Mouse (Mus musculus) CH12.LX (cell line): ENCODE results near the gene Ifi209.

Experiments
- CHD2 ChIP-seq: IDR thresholded peaks from 2 replicates; pipeline ENCODE4 v1.6.1; 2011; ENCODE audit warnings: low read length, improper control_type of control experiment
- CTCF ChIP-seq, 2 experiments: IDR thresholded peaks in 1 of 2; conservative IDR thresholded peaks in 1 of 2; 2 replicates each; pipeline ENCODE4 v1.5.1; 2011 to 2012; ENCODE audit warnings: low read depth in 2 of 2, low read length in 2 of 2, improper control_type of control experiment in 1 of 2, inconsistent platforms in 1 of 2, mild to moderate bottlenecking in 1 of 2, moderate library complexity in 1 of 2
- EP300 ChIP-seq: IDR thresholded peaks from 2 replicates; pipeline ENCODE4 v1.6.1; 2011; ENCODE audit warnings: low read length, improper control_type of control experiment
- KAT2A ChIP-seq: IDR thresholded peaks from 2 replicates; pipeline ENCODE4 v1.6.1; 2012; ENCODE audit warnings: low read length, improper control_type of control experiment, inconsistent platforms; ENCODE audit not compliant: insufficient replicate concordance
- MAFK ChIP-seq: IDR thresholded peaks from 2 replicates; pipeline ENCODE4 v1.6.1; 2011; ENCODE audit warnings: low read length, improper control_type of control experiment; ENCODE audit not compliant: insufficient replicate concordance
- POLR2A ChIP-seq: IDR thresholded peaks from 2 replicates; pipeline ENCODE4 v1.6.1; 2011; ENCODE audit warnings: low read depth, mild to moderate bottlenecking, improper control_type of control experiment, low read length
- POLR2AphosphoS2 ChIP-seq: IDR thresholded peaks from 2 replicates; pipeline ENCODE4 v1.6.1; 2011; ENCODE audit warnings: low read depth, low read length, improper control_type of control experiment
- ZNF384 ChIP-seq: IDR thresholded peaks from 2 replicates; pipeline ENCODE4 v1.6.1; 2012; ENCODE audit warnings: low read depth, low read length, improper control_type of control experiment, inconsistent platforms

GRCm38 (mm10) chr1:173626686-173627085 is 4.0 kb upstream of the Ifi209 start:
- TF ChIP-seq POLR2A: no peak
- TF ChIP-seq CTCF (conservative IDR thresholded peaks at IDR 0.05 in 1 of 2, IDR thresholded peaks at IDR 0.05 in 1 of 2; ENCODE audit: low read depth in 2 of 2, low read length in 2 of 2): no peak
- TF ChIP-seq KAT2A: no peak
- no peak for TF ChIP-seq ZNF384
- no peak for TF ChIP-seq EP300
- no peak for TF ChIP-seq POLR2AphosphoS2
- TF ChIP-seq MAFK: no peak
- no peak for TF ChIP-seq CHD2
